Mouse (Mus musculus): ENCODE measurements around the gene Klf1. TPM values are rescaled to one million over a fixed set of nuclear protein-coding genes. Genes with fewer than 3 reads are reported as not detected.
A peak's percentile ranks its signal among the peaks of the same experiment; 100 is the strongest.

The Klf1 gene
- polyA plus RNA-seq, 1 experiment from 2014 or later, result 4.9 TPM

GRCm38 (mm10) chr8:84917781-84918180, 16.1 kb downstream of the Klf1 start:
- Histone ChIP-seq H3K9ac (no peak overlapping the region), H3K4me3 (no peak overlapping the region), H3K9me3 (peaks cover 5% of the 10 kb centered on the region; the same call in 1 of the 2 replicates), H3K36me3 (no peaks in the 10 kb centered on the region), H3K4me2 (no peak overlapping the region), H3K4me1 (peaks cover 19% of the 10 kb centered on the region), H3K27ac (replicated peaks) (no peak overlapping the region), H3K27me3 (replicated peaks) (peaks cover 90% of the 10 kb centered on the region)
- ATAC-seq (ENCODE audit: extremely low read depth, insufficient number of reproducible peaks, low FRiP score, low TSS enrichment), result no peak
- WGBS, result 22% methylated on average over 20 of the region's 20 CpGs

GRCm38 (mm10) chr8:84918646-84919045, 16.9 kb downstream of the Klf1 start:
- no peak for ATAC-seq (ENCODE audit: extremely low read depth, insufficient number of reproducible peaks, low FRiP score, low TSS enrichment)
- Histone ChIP-seq H3K27ac (replicated peaks) (no peak overlapping the region), H3K4me1 (peaks cover 11% of the 10 kb centered on the region), H3K4me3 (no peak overlapping the region), H3K4me2 (no peak overlapping the region), H3K36me3 (no peaks in the 10 kb centered on the region), H3K9ac (no peak overlapping the region), H3K9me3 (peaks cover 5% of the 10 kb centered on the region; the same call in 1 of the 2 replicates), H3K27me3 (replicated peaks) (peaks cover 86% of the 10 kb centered on the region)
- 80% methylated on average over 15 of the region's 15 CpGs for WGBS

DNA sequence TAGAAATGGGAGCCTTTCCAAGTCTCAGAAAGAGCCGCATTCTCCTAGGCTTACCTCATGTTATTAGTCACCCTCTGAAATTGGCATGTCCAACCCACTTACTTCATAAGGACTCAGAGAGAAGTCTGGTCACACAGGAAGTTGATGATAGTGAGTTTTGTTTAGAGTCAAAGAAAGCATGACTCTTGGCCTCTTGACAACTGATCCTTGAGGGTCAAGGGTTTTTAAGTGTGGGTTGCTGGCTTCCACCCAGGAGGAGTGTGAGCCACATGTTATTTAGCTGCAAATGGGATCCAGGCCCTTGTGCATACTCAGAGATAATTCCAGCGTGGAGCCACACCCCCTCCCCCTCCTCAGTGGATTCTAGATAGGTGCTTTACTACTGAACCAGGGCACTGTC, 19.9 kb downstream of the Klf1 start:
- Histone ChIP-seq H3K9me3 (no peaks in the 10 kb centered on the region), H3K4me3 (no peak overlapping the region), H3K4me2 (no peak overlapping the region), H3K9ac (no peak overlapping the region), H3K36me3 (no peaks in the 10 kb centered on the region), H3K27ac (replicated peaks) (no peak overlapping the region), H3K27me3 (replicated peaks) (peaks cover 84% of the 10 kb centered on the region), H3K4me1 (peaks cover 11% of the 10 kb centered on the region)
- ATAC-seq (ENCODE audit: extremely low read depth, insufficient number of reproducible peaks, low FRiP score, low TSS enrichment), result no peak
- WGBS, result 30% methylated on average over 2 of the region's 2 CpGs

DNA sequence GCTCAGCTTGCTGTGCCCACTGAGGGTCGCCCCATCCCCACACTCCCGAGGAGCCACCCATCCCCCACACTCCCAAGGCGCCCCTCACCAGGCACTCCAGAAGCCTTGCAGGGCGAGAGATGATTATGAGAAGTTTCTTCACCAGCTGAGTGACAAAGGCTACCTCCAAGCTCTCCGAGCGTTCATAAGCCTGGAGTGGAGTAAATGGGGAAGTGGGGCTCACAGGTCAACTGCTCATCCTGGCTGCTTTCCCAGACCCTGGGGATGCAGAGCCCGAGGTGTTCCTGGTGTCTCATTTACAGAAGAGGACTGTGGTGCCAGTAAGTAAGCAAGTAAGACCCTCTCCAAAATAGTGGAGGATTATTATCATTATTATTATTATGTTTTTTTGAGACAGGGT, 23.8 kb downstream of the Klf1 start:
- Histone ChIP-seq H3K9ac (no peak overlapping the region), H3K4me3 (no peak overlapping the region), H3K27me3 (replicated peaks) (peaks cover 80% of the 10 kb centered on the region), H3K4me1 (peaks cover 16% of the 10 kb centered on the region), H3K4me2 (no peak overlapping the region), H3K36me3 (no peaks in the 10 kb centered on the region), H3K9me3 (no peaks in the 10 kb centered on the region), H3K27ac (replicated peaks) (no peak overlapping the region)
- no peak for ATAC-seq (ENCODE audit: extremely low read depth, insufficient number of reproducible peaks, low FRiP score, low TSS enrichment)
- WGBS, result 55% methylated on average over 7 of the region's 7 CpGs

- H3K4me1 ChIP-seq, result peaks cover 9% of the 10 kb centered on the region; the same call in 1 of the 2 replicates
- H3K4me2 ChIP-seq, result no peak overlapping the region
- H3K9ac ChIP-seq, result no peak overlapping the region
- no peak overlapping the region for H3K27ac ChIP-seq (replicated peaks)
- no peak for ATAC-seq (ENCODE audit: extremely low read depth, insufficient number of reproducible peaks, low FRiP score, low TSS enrichment)
- H3K9me3 ChIP-seq, result no peaks in the 10 kb centered on the region
- WGBS, result 59% methylated on average over 1 of the region's 1 CpGs
- no peak overlapping the region for H3K4me3 ChIP-seq
- H3K27me3 ChIP-seq (replicated peaks), result peaks cover 88% of the 10 kb centered on the region
- no peaks in the 10 kb centered on the region for H3K36me3 ChIP-seq
These were observed 25.8 kb downstream of the Klf1 start for GRCm38 (mm10) chr8:84927513-84927912.

DNA sequence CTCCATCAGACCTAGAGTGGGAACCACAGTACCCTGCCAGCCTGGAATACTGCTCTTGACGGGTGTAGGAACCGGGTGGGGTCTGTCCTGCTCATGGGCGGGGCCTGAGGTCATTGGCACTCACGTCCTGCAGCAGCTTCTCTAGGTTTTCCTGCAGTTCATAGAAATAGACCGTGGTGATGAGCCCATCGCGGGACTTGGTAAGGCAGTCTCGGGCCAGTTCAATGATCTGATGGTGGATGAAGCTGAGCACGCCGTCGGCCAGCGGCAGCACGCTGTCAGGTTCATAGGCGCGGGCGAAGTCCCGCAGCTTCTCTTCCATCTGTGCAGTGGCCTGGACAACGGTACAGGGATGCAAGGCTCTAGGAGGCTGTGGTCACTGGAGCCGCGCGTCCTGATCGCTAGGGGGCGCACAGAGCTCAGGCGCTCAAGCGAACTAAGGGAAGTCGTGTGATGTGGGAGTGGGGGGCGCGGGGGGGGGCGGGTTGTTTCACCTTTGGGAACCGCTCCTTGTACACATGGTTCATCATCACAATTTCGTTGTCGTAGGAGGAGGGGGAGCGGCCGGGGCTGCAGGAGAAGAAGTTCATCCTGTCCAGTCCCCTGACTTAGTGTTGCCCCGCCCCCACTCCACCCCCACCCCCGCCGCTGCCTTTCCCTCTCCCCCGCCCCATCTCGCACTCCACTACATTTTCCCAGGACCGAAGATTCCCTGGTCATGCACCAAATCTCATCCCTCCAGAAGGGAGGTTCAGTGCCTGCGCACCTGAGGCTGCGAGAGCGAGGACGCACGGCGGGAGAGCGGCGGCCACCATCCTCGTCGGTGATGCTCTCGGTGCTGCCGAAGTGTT, 27.0 kb downstream of the Klf1 start:
- no peak overlapping the region for H3K27ac ChIP-seq (replicated peaks)
- H3K4me3 ChIP-seq, result peak overlapping the region; percentile 42
- 4% methylated on average over 51 of the region's 52 CpGs for WGBS
- H3K9me3 ChIP-seq, result no peaks in the 10 kb centered on the region
- ATAC-seq (ENCODE audit: extremely low read depth, insufficient number of reproducible peaks, low FRiP score, low TSS enrichment), result peak; percentile 60; the same call in 1 of the 2 replicates
- peaks cover 9% of the 10 kb centered on the region; the same call in 1 of the 2 replicates for H3K4me1 ChIP-seq
- peak overlapping the region; percentile 40; the same call in 1 of the 2 replicates for H3K9ac ChIP-seq
- no peaks in the 10 kb centered on the region for H3K36me3 ChIP-seq
- H3K27me3 ChIP-seq (replicated peaks), result peaks cover 89% of the 10 kb centered on the region
- peak overlapping the region; percentile 70 for H3K4me2 ChIP-seq

GRCm38 (mm10) chr8:84930582-84930981, 28.9 kb downstream of the Klf1 start:
- H3K4me2 ChIP-seq, result no peak overlapping the region
- no peaks in the 10 kb centered on the region for H3K36me3 ChIP-seq
- H3K27me3 ChIP-seq (replicated peaks), result peaks cover 89% of the 10 kb centered on the region
- no peak overlapping the region for H3K4me3 ChIP-seq
- no peaks in the 10 kb centered on the region for H3K9me3 ChIP-seq
- no peak for ATAC-seq (ENCODE audit: extremely low read depth, insufficient number of reproducible peaks, low FRiP score, low TSS enrichment)
- WGBS, result 80% methylated on average over 13 of the region's 13 CpGs
- H3K9ac ChIP-seq, result no peak overlapping the region
- peaks cover 19% of the 10 kb centered on the region for H3K4me1 ChIP-seq
- H3K27ac ChIP-seq (replicated peaks), result no peak overlapping the region

DNA sequence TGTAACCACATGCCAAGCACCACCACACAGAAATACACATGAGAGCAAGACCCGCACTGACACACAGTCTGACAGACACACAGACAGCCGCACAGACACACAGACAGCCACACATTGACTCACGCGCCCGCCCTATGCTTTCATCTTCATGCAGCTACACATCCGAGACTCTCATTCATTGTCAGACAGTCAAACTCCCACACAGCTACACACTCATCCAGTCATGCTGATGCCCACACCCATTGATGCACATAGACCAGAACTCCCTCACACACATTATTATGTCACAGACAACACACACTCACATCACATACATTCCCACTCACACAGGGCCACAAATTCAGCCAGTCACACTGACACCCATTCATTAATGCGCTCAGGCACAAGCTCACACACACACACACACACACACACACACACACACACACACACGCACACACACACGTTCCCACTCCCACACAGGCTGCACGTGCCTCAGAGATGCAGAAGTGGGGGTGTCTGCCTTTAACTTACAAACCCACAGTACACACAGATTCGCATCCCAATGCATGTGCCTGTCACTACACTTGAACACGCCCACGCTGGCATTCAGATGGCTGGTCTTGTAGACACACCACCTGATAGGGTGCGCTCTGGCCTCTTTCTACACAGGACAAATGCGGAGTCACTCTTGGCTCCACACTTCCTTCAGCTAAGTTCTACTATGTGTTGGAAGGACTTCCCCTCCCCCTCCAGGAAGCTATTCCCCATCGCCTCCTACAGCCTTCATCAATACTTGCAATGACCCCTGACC, 32.2 kb downstream of the Klf1 start:
- H3K27me3 ChIP-seq (replicated peaks), result peaks cover 96% of the 10 kb centered on the region
- no peak overlapping the region for H3K9ac ChIP-seq
- H3K27ac ChIP-seq (replicated peaks), result no peak overlapping the region
- no peak overlapping the region for H3K4me2 ChIP-seq
- WGBS, result 76% methylated on average over 16 of the region's 16 CpGs
- H3K4me3 ChIP-seq, result no peak overlapping the region
- no peaks in the 10 kb centered on the region for H3K9me3 ChIP-seq
- H3K4me1 ChIP-seq, result peaks cover 20% of the 10 kb centered on the region
- no peaks in the 10 kb centered on the region for H3K36me3 ChIP-seq
- ATAC-seq (ENCODE audit: extremely low read depth, insufficient number of reproducible peaks, low FRiP score, low TSS enrichment), result no peak

GRCm38 (mm10) chr8:84934860-84935259, 33.1 kb downstream of the Klf1 start:
- no peak for ATAC-seq (ENCODE audit: extremely low read depth, insufficient number of reproducible peaks, low FRiP score, low TSS enrichment)
- Histone ChIP-seq H3K4me3 (no peak overlapping the region), H3K36me3 (no peaks in the 10 kb centered on the region), H3K9me3 (no peaks in the 10 kb centered on the region), H3K27me3 (replicated peaks) (peaks cover 96% of the 10 kb centered on the region), H3K4me2 (no peak overlapping the region), H3K9ac (no peak overlapping the region), H3K4me1 (peaks cover 17% of the 10 kb centered on the region), H3K27ac (replicated peaks) (no peak overlapping the region)
- WGBS, result 2% methylated on average over 15 of the region's 15 CpGs

DNA sequence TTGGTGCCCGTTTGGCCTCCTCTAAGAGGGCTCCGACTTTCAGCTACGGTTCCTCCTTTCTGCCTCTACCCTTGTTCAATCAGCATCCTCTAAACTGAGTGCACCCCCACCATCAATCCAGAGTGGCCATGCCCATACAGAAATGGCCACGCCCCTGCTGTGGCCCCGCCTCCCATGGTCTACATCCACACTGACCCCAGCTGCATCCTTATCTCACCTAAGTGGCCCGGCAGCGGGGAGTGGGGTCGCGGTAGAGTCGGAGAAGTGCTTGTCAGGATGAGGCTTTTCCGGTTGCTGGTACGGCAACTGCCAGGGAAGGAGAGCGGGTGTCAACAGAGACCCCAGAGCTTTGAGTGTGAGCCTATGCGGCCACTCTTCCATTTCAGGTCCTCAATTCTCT, 33.8 kb downstream of the Klf1 start:
- Histone ChIP-seq H3K27ac (replicated peaks) (no peak overlapping the region), H3K27me3 (replicated peaks) (peaks cover 95% of the 10 kb centered on the region), H3K9ac (no peak overlapping the region), H3K4me3 (no peak overlapping the region), H3K4me1 (peaks cover 17% of the 10 kb centered on the region), H3K9me3 (no peaks in the 10 kb centered on the region), H3K4me2 (no peak overlapping the region), H3K36me3 (no peaks in the 10 kb centered on the region)
- 6% methylated on average over 14 of the region's 14 CpGs for WGBS
- ATAC-seq (ENCODE audit: extremely low read depth, insufficient number of reproducible peaks, low FRiP score, low TSS enrichment), result no peak

All from heart, embryonic 13.5 days (tissue).